Mouse (Mus musculus) kidney, postnatal 0 days (tissue): Measurements from ENCODE around the gene Aspscr1. TPM values are rescaled to one million over a fixed set of nuclear protein-coding genes. Genes with fewer than 3 reads are reported as not detected.
A peak's percentile ranks its signal among the peaks of the same experiment; 100 is the strongest.

Source experiments
- ATAC-seq: fragments of 200-750 bp; cut with Nextera tagmentation; replicated peaks from 2 replicates; pipeline ENCODE4 v1.8.0; 2017; ENCODE audit warnings: low read depth, moderate number of reproducible peaks, moderate TSS enrichment, moderate library complexity; ENCODE audit not compliant: low FRiP score
- DNase-seq: peaks from one replicate; pipeline ENCODE4 v3.0.0-alpha.2; 2016; ENCODE audit warnings: low spot score
- H3K27ac ChIP-seq: fragments of 300-500 bp; sonication (generic); 2 replicates; pipeline ENCODE4 v1.5.1; 2014; ENCODE audit warnings: mild to moderate bottlenecking
- H3K27me3 ChIP-seq: fragments of 300-500 bp; sonication (generic); 2 replicates; pipeline ENCODE4 v1.6.1; 2014; ENCODE audit warnings: low read length, mixed read lengths; ENCODE audit not compliant: insufficient read depth
- H3K36me3 ChIP-seq: fragments of 300-500 bp; sonication (generic); 2 replicates; pipeline ENCODE4 v1.6.1; 2014; ENCODE audit warnings: low read length, mixed read lengths; ENCODE audit not compliant: insufficient read depth
- H3K4me1 ChIP-seq: fragments of 300-500 bp; sonication (generic); replicated peaks from 2 replicates; pipeline ENCODE4 v1.6.1; 2014; ENCODE audit warnings: antibody characterized with exemption, low read length, mixed read lengths; ENCODE audit not compliant: insufficient read depth
- H3K4me2 ChIP-seq: fragments of 300-500 bp; sonication (generic); 2 replicates; pipeline ENCODE4 v1.6.1; 2014; ENCODE audit warnings: mild to moderate bottlenecking, low read length, moderate library complexity, mixed read lengths
- H3K4me3 ChIP-seq: fragments of 300-500 bp; sonication (generic); replicated peaks from 2 replicates; pipeline ENCODE4 v1.5.1; 2014; ENCODE audit warnings: low read depth, low read length
- H3K9ac ChIP-seq: fragments of 300-500 bp; sonication (generic); 2 replicates; pipeline ENCODE4 v1.6.1; 2014; ENCODE audit warnings: low read depth, low read length
- H3K9me3 ChIP-seq: fragments of 300-500 bp; sonication (generic); replicated peaks from 2 replicates; pipeline ENCODE4 v1.6.1; 2016; ENCODE audit warnings: low read length, inconsistent platforms, mixed read lengths
- CTCF ChIP-seq: IDR thresholded peaks from 2 replicates; pipeline ENCODE4 v1.5.1; 2016; ENCODE audit warnings: antibody characterized with exemption, low read depth, mild to moderate bottlenecking, moderate library complexity
- WGBS: fragments of 180-500 bp; shearing (Covaris S2); extraction: QIAGEN DNeasy Blood & Tissue Kit; methylation state at CpG from one replicate; pipeline ENCODE4 v1.1.7; 2014; 5-methylcytosine and 5-hydroxymethylcytosine counted together
- polyA plus RNA-seq: library from polyadenylated mRNA; unstranded; fragments of >200 nt; fragmentation: Nextera tagmentation; extraction: Ambion mirVana; gene quantifications from 2 replicates; pipeline ENCODE4 v1.2.1, GENCODE M21; 2015

The Aspscr1 gene
- polyA plus RNA-seq, 1 experiment from 2014 or later = 122 TPM

- H3K4me3 ChIP-seq = no peak overlapping the region
- H3K27ac ChIP-seq = no peak overlapping the region
- H3K4me2 ChIP-seq = no peak overlapping the region
- TF ChIP-seq CTCF = no peak
- 87% methylated on average over 22 of the region's 22 CpGs for WGBS
- no peak overlapping the region for H3K9ac ChIP-seq
- no peaks in the 10 kb centered on the region for H3K27me3 ChIP-seq
- H3K4me1 ChIP-seq = peaks cover 20% of the 10 kb centered on the region
- ATAC-seq = no peak
- no peaks in the 10 kb centered on the region for H3K9me3 ChIP-seq
- no peak for DNase-seq
- H3K36me3 ChIP-seq = peaks cover 15% of the 10 kb centered on the region
These were observed 45.1 kb upstream of the Aspscr1 start for GRCm38 (mm10) chr11:120627468-120628300.

GRCm38 (mm10) chr11:120628601-120629340, 44.0 kb upstream of the Aspscr1 start:
- no peak overlapping the region for H3K4me3 ChIP-seq

DNA sequence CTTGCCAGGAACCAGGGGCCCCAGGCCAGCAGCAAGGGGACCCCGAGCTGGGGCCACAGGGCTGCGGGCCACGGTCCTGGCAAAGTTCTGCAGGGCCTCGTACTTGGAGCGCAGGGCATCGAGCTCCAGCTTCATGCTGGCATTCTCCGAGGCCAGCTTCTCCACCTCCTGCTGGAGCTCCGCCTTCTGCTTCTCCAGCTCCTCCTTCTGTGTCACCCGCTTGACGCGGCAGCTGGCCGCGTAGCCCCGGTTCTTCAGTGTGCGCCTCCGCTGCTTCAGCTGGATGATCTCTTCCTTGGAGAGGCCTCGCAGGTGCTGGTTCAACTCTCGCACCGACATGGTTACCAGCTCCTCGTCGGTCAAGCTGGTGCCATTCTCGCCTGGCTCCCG, 43.4 kb upstream of the Aspscr1 start:
- peaks cover 25% of the 10 kb centered on the region for H3K4me1 ChIP-seq
- H3K36me3 ChIP-seq = peaks cover 15% of the 10 kb centered on the region
- DNase-seq (no peak), ATAC-seq (no peak)
- no peaks in the 10 kb centered on the region for H3K27me3 ChIP-seq
- no peak overlapping the region for H3K4me3 ChIP-seq
- no peak for TF ChIP-seq CTCF
- peak overlapping the region; percentile 96 for H3K4me2 ChIP-seq
- H3K9me3 ChIP-seq = no peaks in the 10 kb centered on the region
- WGBS = 79% methylated on average over 23 of the region's 23 CpGs
- peak overlapping the region; percentile 48; the same call in 1 of the 2 replicates for H3K9ac ChIP-seq
- H3K27ac ChIP-seq = peak overlapping the region; percentile 81

More at GRCm38 (mm10) chr11:120628601-120629340, 44.0 kb upstream of the Aspscr1 start:
- Histone ChIP-seq H3K4me2 (no peak overlapping the region), H3K4me1 (peaks cover 21% of the 10 kb centered on the region), H3K36me3 (peaks cover 15% of the 10 kb centered on the region), H3K9me3 (no peaks in the 10 kb centered on the region), H3K27ac (no peak overlapping the region; the same call in 1 of the 2 replicates), H3K27me3 (no peaks in the 10 kb centered on the region), H3K9ac (no peak overlapping the region)
- DNase-seq (no peak), ATAC-seq (no peak)
- 93% methylated on average over 23 of the region's 23 CpGs for WGBS
- no peak for TF ChIP-seq CTCF

- H3K27me3 ChIP-seq = no peaks in the 10 kb centered on the region
- no peak overlapping the region for H3K4me3 ChIP-seq
- H3K4me1 ChIP-seq = peaks cover 25% of the 10 kb centered on the region
- TF ChIP-seq CTCF = no peak
- ATAC-seq (no peak), DNase-seq (peak; percentile 22)
- H3K9me3 ChIP-seq = no peaks in the 10 kb centered on the region
- H3K4me2 ChIP-seq = peak overlapping the region; percentile 96
- peaks cover 15% of the 10 kb centered on the region for H3K36me3 ChIP-seq
- peak overlapping the region; percentile 81 for H3K27ac ChIP-seq
- WGBS = 27% methylated on average over 6 of the region's 7 CpGs
- peak overlapping the region; percentile 48; the same call in 1 of the 2 replicates for H3K9ac ChIP-seq
These were observed 42.9 kb upstream of the Aspscr1 start for GRCm38 (mm10) chr11:120629911-120630310.

GRCm38 (mm10) chr11:120630401-120630871, 42.3 kb upstream of the Aspscr1 start:
- H3K9ac ChIP-seq = peak overlapping the region; percentile 48; the same call in 1 of the 2 replicates
- H3K9me3 ChIP-seq = no peaks in the 10 kb centered on the region
- ATAC-seq (no peak), DNase-seq (peak; percentile 37)
- no peaks in the 10 kb centered on the region for H3K27me3 ChIP-seq
- peaks cover 15% of the 10 kb centered on the region for H3K36me3 ChIP-seq
- 15% methylated on average over 5 of the region's 5 CpGs for WGBS
- 0 out of 2 replicates have a peak overlapping the region, but pooled peaks have one; percentile 7 for H3K4me3 ChIP-seq
- peaks cover 20% of the 10 kb centered on the region for H3K4me1 ChIP-seq
- H3K27ac ChIP-seq = peak overlapping the region; percentile 81
- H3K4me2 ChIP-seq = peak overlapping the region; percentile 96
- TF ChIP-seq CTCF = no peak
